Mouse (Mus musculus): ENCODE results near the gene Hsh2d.

GRCm38 (mm10) chr8:72169681-72170249, 19.7 kb upstream of the Hsh2d start:
- TF ChIP-seq CTCF (IDR thresholded peaks at IDR 0.05; ENCODE audit: low read depth, low read length) (no peak), GATA2 (IDR thresholded peaks at IDR 0.05; ENCODE audit: borderline replicate concordance, low read depth, low read length) (no peak)

Measured in G1E (cell line).